Mouse (Mus musculus): ENCODE measurements around the gene Tspan31.

GRCm38 (mm10) chr10:127118470-127118869 lies 48.4 kb upstream of the Tspan31 start:
- TF ChIP-seq CTCF (IDR thresholded peaks at IDR 0.05; ENCODE audit: borderline replicate concordance, insufficient read depth, low read length) (no peak), POLR2A (IDR thresholded peaks at IDR 0.05; ENCODE audit: low read depth, low read length) (no peak)

Measured in embryonic fibroblast, embryonic 13.5 days (primary cell).